Mouse (Mus musculus) heart, embryonic 11.5 days (tissue): Measurements from ENCODE around the gene Osbp2. TPM values are rescaled to one million over a fixed set of nuclear protein-coding genes. Genes with fewer than 3 reads are reported as not detected.
A peak's percentile ranks its signal among the peaks of the same experiment; 100 is the strongest.

Experiments
- ATAC-seq: fragments of 200-750 bp; cut with Nextera tagmentation; replicated peaks from 2 replicates; pipeline ENCODE4 v1.8.0; 2017; ENCODE audit warnings: moderate library complexity; ENCODE audit not compliant: insufficient number of reproducible peaks, low FRiP score, low TSS enrichment
- H3K27ac ChIP-seq: fragments of 300-500 bp; sonication (generic); 2 replicates; pipeline ENCODE4 v1.5.1; 2014; ENCODE audit warnings: mild to moderate bottlenecking, low read depth, low read length
- H3K27me3 ChIP-seq: fragments of 300-500 bp; sonication (generic); 2 replicates; pipeline ENCODE4 v1.6.1; 2014; ENCODE audit warnings: mild to moderate bottlenecking, low read length, mixed read lengths; ENCODE audit not compliant: control insufficient read depth, insufficient read depth
- H3K36me3 ChIP-seq: fragments of 300-500 bp; sonication (generic); 2 replicates; pipeline ENCODE4 v1.6.1; 2014; ENCODE audit warnings: mild to moderate bottlenecking, low read length, moderate library complexity, mixed read lengths; ENCODE audit not compliant: control insufficient read depth, insufficient read depth
- H3K4me1 ChIP-seq: fragments of 300-500 bp; sonication (generic); 2 replicates; pipeline ENCODE4 v1.6.1; 2014; ENCODE audit warnings: low read length; ENCODE audit not compliant: control insufficient read depth, insufficient read depth
- H3K4me2 ChIP-seq: fragments of 300-500 bp; sonication (generic); 2 replicates; pipeline ENCODE4 v1.6.1; 2014; ENCODE audit warnings: mild to moderate bottlenecking, moderate library complexity
- H3K4me3 ChIP-seq: fragments of 300-500 bp; sonication (generic); 2 replicates; pipeline ENCODE4 v1.5.1; 2014; ENCODE audit warnings: low read depth, low read length
- H3K9ac ChIP-seq: fragments of 300-500 bp; sonication (generic); 2 replicates; pipeline ENCODE4 v1.6.1; 2014; ENCODE audit warnings: mild to moderate bottlenecking, low read depth, low read length, moderate library complexity
- H3K9me3 ChIP-seq: fragments of 300-500 bp; sonication (generic); replicated peaks from 2 replicates; pipeline ENCODE4 v1.6.1; 2016; ENCODE audit warnings: low read length; ENCODE audit not compliant: control insufficient read depth
- WGBS: fragments of 180-500 bp; shearing (Covaris S2); extraction: QIAGEN DNeasy Blood & Tissue Kit; methylation state at CpG from one replicate; pipeline ENCODE4 v1.1.7; 2014; ENCODE audit not compliant: insufficient replicate concordance; 5-methylcytosine and 5-hydroxymethylcytosine counted together
- polyA plus RNA-seq: library from polyadenylated mRNA; unstranded; fragments of >200 nt; fragmentation: Nextera tagmentation; extraction: Ambion mirVana; gene quantifications from 2 replicates; pipeline ENCODE4 v1.2.1, GENCODE M21; 2014

The Osbp2 gene
- polyA plus RNA-seq, 1 experiment from 2014 or later, result 0.13 TPM

- no peak for ATAC-seq
- Histone ChIP-seq H3K4me3 (no peak overlapping the region), H3K4me2 (no peak overlapping the region), H3K36me3 (no peaks in the 10 kb centered on the region), H3K9me3 (no peaks in the 10 kb centered on the region), H3K4me1 (no peaks in the 10 kb centered on the region), H3K27ac (no peak overlapping the region), H3K27me3 (0 out of 2 replicates have a peak, but pooled peaks cover 2% of the 10 kb centered on the region), H3K9ac (no peak overlapping the region)
- WGBS, result 84% methylated on average over 3 of the region's 3 CpGs
These were observed 20.0 kb upstream of the Osbp2 start for GRCm38 (mm10) chr11:3883711-3884110.

- H3K4me1 ChIP-seq, result no peaks in the 10 kb centered on the region
- no peak overlapping the region for H3K4me3 ChIP-seq
- H3K4me2 ChIP-seq, result no peak overlapping the region
- H3K9ac ChIP-seq, result no peak overlapping the region
- 0 out of 2 replicates have a peak, but pooled peaks cover 2% of the 10 kb centered on the region for H3K27me3 ChIP-seq
- H3K9me3 ChIP-seq, result no peaks in the 10 kb centered on the region
- no peak overlapping the region for H3K27ac ChIP-seq
- H3K36me3 ChIP-seq, result no peaks in the 10 kb centered on the region
- WGBS, result 40% methylated on average over 2 of the region's 2 CpGs
- 0 out of 2 replicates have a peak, but pooled peaks have one; percentile 39 for ATAC-seq
These were observed 16.1 kb upstream of the Osbp2 start for GRCm38 (mm10) chr11:3879836-3880235.

GRCm38 (mm10) chr11:3878660-3879059 lies 15.0 kb upstream of the Osbp2 start:
- Histone ChIP-seq H3K9ac (no peak overlapping the region), H3K4me3 (no peak overlapping the region), H3K36me3 (no peaks in the 10 kb centered on the region), H3K9me3 (no peaks in the 10 kb centered on the region), H3K4me2 (no peak overlapping the region), H3K27ac (no peak overlapping the region), H3K4me1 (no peaks in the 10 kb centered on the region), H3K27me3 (0 out of 2 replicates have a peak, but pooled peaks cover 2% of the 10 kb centered on the region)
- ATAC-seq, result no peak
- WGBS, result 70% methylated on average over 7 of the region's 7 CpGs

GRCm38 (mm10) chr11:3876419-3876818 lies 12.7 kb upstream of the Osbp2 start:
- Histone ChIP-seq H3K36me3 (no peaks in the 10 kb centered on the region), H3K27ac (no peak overlapping the region), H3K9ac (no peak overlapping the region), H3K4me1 (no peaks in the 10 kb centered on the region), H3K4me2 (no peak overlapping the region), H3K4me3 (no peak overlapping the region), H3K27me3 (0 out of 2 replicates have a peak, but pooled peaks cover 2% of the 10 kb centered on the region), H3K9me3 (no peaks in the 10 kb centered on the region)
- ATAC-seq, result no peak
- 66% methylated on average over 6 of the region's 6 CpGs for WGBS

GRCm38 (mm10) chr11:3864343-3864742 lies 640 bp upstream of the Osbp2 start:
- peak overlapping the region; percentile 80 for H3K4me2 ChIP-seq
- WGBS, result 43% methylated on average over 6 of the region's 6 CpGs
- no peak for ATAC-seq
- H3K4me3 ChIP-seq, result peak overlapping the region; percentile 46
- H3K27ac ChIP-seq, result no peak overlapping the region
- H3K36me3 ChIP-seq, result no peaks in the 10 kb centered on the region
- H3K27me3 ChIP-seq, result peaks cover 19% of the 10 kb centered on the region
- H3K9me3 ChIP-seq, result no peaks in the 10 kb centered on the region
- no peaks in the 10 kb centered on the region for H3K4me1 ChIP-seq
- H3K9ac ChIP-seq, result no peak overlapping the region

- no peaks in the 10 kb centered on the region for H3K36me3 ChIP-seq
- H3K27ac ChIP-seq, result no peak overlapping the region
- WGBS, result 67% methylated on average over 19 of the region's 19 CpGs
- peaks cover 19% of the 10 kb centered on the region for H3K27me3 ChIP-seq
- ATAC-seq, result no peak
- no peaks in the 10 kb centered on the region for H3K9me3 ChIP-seq
- no peak overlapping the region for H3K9ac ChIP-seq
- H3K4me2 ChIP-seq, result peak overlapping the region; percentile 80
- H3K4me3 ChIP-seq, result peak overlapping the region; percentile 46
- H3K4me1 ChIP-seq, result no peaks in the 10 kb centered on the region
These were observed 846 bp downstream of the Osbp2 start for GRCm38 (mm10) chr11:3862661-3863453.

- H3K4me1 ChIP-seq, result no peaks in the 10 kb centered on the region
- no peaks in the 10 kb centered on the region for H3K36me3 ChIP-seq
- H3K9me3 ChIP-seq, result no peaks in the 10 kb centered on the region
- WGBS, result 65% methylated on average over 4 of the region's 4 CpGs
- H3K4me2 ChIP-seq, result no peak overlapping the region
- no peak for ATAC-seq
- H3K9ac ChIP-seq, result no peak overlapping the region
- no peak overlapping the region for H3K27ac ChIP-seq
- H3K4me3 ChIP-seq, result no peak overlapping the region
- H3K27me3 ChIP-seq, result peaks cover 18% of the 10 kb centered on the region
These were observed 3.3 kb downstream of the Osbp2 start for GRCm38 (mm10) chr11:3860361-3860760.

GRCm38 (mm10) chr11:3859778-3860177 lies 3.9 kb downstream of the Osbp2 start:
- Histone ChIP-seq H3K27me3 (peaks cover 16% of the 10 kb centered on the region), H3K9me3 (no peaks in the 10 kb centered on the region), H3K4me1 (no peaks in the 10 kb centered on the region), H3K9ac (no peak overlapping the region), H3K36me3 (no peaks in the 10 kb centered on the region), H3K4me2 (no peak overlapping the region), H3K27ac (no peak overlapping the region), H3K4me3 (no peak overlapping the region)
- no peak for ATAC-seq
- 87% methylated on average over 4 of the region's 4 CpGs for WGBS

- Histone ChIP-seq H3K9ac (no peak overlapping the region), H3K4me3 (no peak overlapping the region), H3K9me3 (no peaks in the 10 kb centered on the region), H3K36me3 (no peaks in the 10 kb centered on the region), H3K27me3 (peaks cover 11% of the 10 kb centered on the region), H3K4me1 (no peaks in the 10 kb centered on the region), H3K27ac (no peak overlapping the region), H3K4me2 (no peak overlapping the region)
- no peak for ATAC-seq
- WGBS, result 65% methylated on average over 5 of the region's 5 CpGs
These were observed 5.8 kb downstream of the Osbp2 start for GRCm38 (mm10) chr11:3857902-3858301.
